Mouse (Mus musculus) layer of hippocampus, adult 2 months (tissue): Measurements from ENCODE around the gene Dntt. TPM values are rescaled to one million over a fixed set of nuclear protein-coding genes. Genes with fewer than 3 reads are reported as not detected.

Source experiments
- DNase-seq, 2 experiments: peaks; one replicate each; pipeline ENCODE4 v3.0.0; 2022; ENCODE audit warnings: low spot score in 2 of 2
- H3K27ac ChIP-seq: fragments of 200-600 bp; 2 replicates; pipeline ENCODE4 v1.8.1; 2022
- H3K4me3 ChIP-seq: fragments of 200-600 bp; 2 replicates; pipeline ENCODE4 v1.8.1; 2022; ENCODE audit warnings: mild to moderate bottlenecking
- CTCF ChIP-seq: fragments of 200-600 bp; conservative IDR thresholded peaks from 2 replicates; pipeline ENCODE4 v1.8.1; 2022; ENCODE audit warnings: antibody characterized with exemption, mild to moderate bottlenecking, moderate library complexity
- total RNA-seq, 2 experiments: library from RNA; stranded (reverse); gene quantifications; 2 replicates each; pipeline ENCODE4 v1.2.3; 2021

Gene Dntt
- total RNA-seq, 2 experiments from 2014 or later = not detected

GRCm38 (mm10) chr19:41088491-41088890 is 59.4 kb downstream of the Dntt start:
- no peak overlapping the region for H3K27ac ChIP-seq
- no peak for DNase-seq
- no peak overlapping the region; the same call in 1 of the 2 replicates for H3K4me3 ChIP-seq
- TF ChIP-seq CTCF = no peak

DNA sequence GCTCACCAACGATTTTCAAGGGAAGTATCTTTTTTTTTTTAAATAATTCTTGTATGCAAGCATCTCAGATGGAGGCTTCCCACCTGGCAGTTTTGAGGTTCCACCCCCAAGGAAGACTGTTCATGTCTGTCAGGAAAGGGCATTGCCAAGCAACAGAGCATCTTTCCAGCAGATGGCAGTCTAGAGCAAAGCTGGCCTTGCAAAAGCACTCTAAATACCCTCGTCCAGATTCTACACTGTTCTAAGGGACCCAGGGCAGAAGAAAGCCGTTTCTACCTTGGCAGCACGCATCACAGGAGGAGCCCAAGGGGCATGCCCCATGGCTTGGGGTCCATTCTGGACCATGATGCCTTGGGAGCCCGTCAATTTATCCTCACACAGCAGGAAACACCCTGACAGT is 60.8 kb downstream of the Dntt start:
- peak; percentile 93 for TF ChIP-seq CTCF
- Histone ChIP-seq H3K27ac (no peak overlapping the region), H3K4me3 (no peak overlapping the region)
- DNase-seq = peak; percentile 61 to 77

GRCm38 (mm10) chr19:41091901-41092300 is 62.8 kb downstream of the Dntt start:
- no peak overlapping the region for H3K4me3 ChIP-seq
- no peak for DNase-seq
- no peak overlapping the region for H3K27ac ChIP-seq
- no peak for TF ChIP-seq CTCF

DNA sequence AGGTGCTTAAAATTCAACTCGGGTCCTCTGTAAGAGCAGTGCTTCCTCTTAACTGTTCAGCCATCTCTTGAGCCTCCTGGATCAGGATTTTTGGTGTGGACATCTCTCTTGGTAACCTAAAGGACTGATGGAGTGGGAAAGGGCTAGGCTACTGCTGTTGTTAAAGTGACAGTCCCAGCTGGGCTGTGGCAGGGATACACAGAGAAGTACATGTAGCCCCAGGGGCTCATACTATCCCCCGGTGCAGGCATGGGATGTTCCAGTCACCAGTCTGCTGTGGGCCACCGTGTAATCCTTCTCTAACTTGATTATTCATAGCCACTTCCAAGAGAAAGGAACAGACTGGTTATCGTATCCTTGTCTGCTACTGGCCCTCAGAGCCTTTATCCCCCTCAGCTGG is 68.0 kb downstream of the Dntt start:
- no peak overlapping the region for H3K4me3 ChIP-seq
- no peak for DNase-seq
- TF ChIP-seq CTCF = no peak
- H3K27ac ChIP-seq = no peak overlapping the region

DNA sequence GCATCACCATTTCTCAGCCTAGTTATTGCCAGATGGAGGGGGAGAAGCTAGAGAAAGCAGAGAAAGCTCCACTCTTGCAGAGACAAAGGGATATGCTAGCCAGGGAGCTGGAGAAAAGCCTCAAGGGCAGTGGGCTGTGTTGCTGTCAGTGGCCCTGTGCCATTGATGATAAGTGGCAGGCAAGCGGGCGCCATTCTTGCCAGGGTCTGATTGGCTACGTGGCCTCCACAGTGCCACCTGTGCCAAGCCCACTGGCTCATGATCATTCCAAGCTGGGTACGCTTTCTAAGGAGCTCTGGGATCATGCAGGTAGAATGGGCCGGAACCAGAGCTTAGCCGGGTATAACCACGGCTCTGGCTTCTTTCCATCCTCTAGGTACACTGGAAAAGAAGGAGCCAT is 71.8 kb downstream of the Dntt start:
- DNase-seq = no peak
- H3K27ac ChIP-seq = no peak overlapping the region
- no peak overlapping the region for H3K4me3 ChIP-seq
- no peak for TF ChIP-seq CTCF

DNA sequence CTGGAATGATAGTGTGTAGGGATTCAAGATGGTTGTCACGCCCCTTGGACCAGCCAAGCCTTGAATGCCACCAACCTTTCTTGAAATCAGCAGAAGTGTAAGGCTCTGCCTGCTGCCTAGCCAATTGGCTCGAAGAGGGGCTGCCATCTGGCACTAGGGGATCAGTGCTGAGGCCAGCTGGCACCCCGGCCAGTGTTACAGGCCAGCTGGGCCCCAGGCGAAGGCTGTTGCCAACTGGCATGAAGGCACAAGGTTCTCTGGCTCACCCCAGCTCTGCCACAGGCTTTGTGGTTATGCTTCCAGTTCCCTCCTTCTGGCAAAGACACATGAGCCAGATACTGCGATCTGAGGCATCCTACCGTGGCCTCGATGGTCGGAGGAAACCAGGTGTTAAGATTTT is 72.3 kb downstream of the Dntt start:
- DNase-seq = peak; percentile 73 to 80
- TF ChIP-seq CTCF = no peak
- H3K4me3 ChIP-seq = no peak overlapping the region
- H3K27ac ChIP-seq = no peak overlapping the region

- peak; percentile 34 to 35 for DNase-seq
- TF ChIP-seq CTCF = peak; percentile 91
- Histone ChIP-seq H3K4me3 (no peak overlapping the region), H3K27ac (no peak overlapping the region)
Measured at GRCm38 (mm10) chr19:41104922-41105321, 75.8 kb downstream of the Dntt start.

DNA sequence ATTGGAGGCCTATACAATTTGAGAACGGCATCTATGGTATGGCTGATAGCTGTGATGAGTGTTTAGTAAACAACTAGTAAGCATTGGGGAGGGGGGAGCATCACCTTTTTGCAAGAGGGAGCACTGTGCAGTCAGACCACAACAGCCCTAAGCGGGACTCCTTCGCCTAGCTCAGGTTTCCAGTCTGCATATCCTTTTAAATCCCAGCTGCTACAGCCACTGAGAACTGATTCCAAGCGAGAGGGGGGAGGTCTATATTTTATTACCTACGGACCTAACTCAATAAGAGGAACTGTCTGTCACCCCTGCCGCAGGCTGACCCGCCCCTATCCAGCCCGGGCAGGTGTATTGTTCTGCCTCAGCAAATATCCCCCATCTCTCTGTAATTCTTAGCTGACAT is 78.5 kb downstream of the Dntt start:
- DNase-seq = no peak
- H3K27ac ChIP-seq = no peak overlapping the region
- TF ChIP-seq CTCF = no peak
- H3K4me3 ChIP-seq = no peak overlapping the region

DNA sequence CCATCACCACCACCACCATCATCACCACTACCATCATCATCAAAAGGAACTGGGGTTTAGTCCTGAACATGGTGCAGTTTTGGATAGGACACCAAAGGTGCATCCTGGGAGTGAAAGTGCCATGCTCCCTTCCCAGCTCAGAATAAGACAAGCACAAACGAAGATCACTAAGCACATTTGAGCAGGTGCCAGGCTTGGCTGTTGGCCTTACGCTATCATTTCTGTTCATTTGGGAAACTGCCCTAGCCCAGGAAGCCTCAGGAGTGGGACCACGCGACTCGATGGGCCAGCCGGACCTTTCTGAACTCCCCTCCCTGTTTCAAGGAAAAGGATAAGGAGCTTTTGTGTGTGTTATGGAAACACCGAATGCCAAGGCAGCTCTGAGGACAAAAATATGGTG is 79.6 kb downstream of the Dntt start:
- no peak for TF ChIP-seq CTCF
- no peak overlapping the region for H3K27ac ChIP-seq
- no peak for DNase-seq
- H3K4me3 ChIP-seq = no peak overlapping the region

Other genes starting within 250 kb of the Dntt start
- 1 to 10 TPM; 7.7 to 8.9 TPM for gene Ccnj, start 198.0 kb upstream of the Dntt start, total RNA-seq
- 1 to 10 TPM; 8.1 to 8.6 TPM for gene Zfp518a, start 134.6 kb upstream of the Dntt start, total RNA-seq
- 1 to 10 TPM; 6.0 to 6.7 TPM for gene Blnk, start 34.7 kb upstream of the Dntt start, total RNA-seq
- gene Opalin, start 47.8 kb downstream of the Dntt start, total RNA-seq = 10 to 100 TPM in 1 of 2 experiments, 1 to 10 TPM in 1; 8.8 to 10.8 TPM
- under 1 TPM; 0.61 to 0.69 TPM for gene Tll2, start 177.6 kb downstream of the Dntt start, total RNA-seq
- 100 to 1,000 TPM; 114 to 118 TPM for gene Tm9sf3, start 234.7 kb downstream of the Dntt start, total RNA-seq